32 mouse cellular contexts compared by ENCODE assay signal in the genomic region with DNA sequence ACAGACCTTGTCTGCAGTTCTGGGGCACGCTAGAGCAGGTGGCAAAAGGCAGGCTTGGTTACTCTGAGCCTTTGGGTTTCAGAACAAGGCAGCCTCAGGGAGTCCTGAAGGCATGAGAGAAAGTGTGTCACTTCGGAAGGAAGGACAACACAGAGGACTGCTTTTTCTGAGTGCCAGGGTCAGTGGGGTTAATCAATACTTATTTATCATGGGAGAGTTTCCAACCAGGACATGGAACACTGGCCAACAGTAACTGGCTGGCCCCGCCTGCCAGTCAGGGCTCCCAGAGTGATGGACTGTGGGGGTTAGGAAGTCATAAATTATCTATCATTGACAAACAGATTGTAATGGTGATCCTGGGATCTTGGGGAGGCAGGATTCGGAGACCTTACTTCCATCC.
"Had no signal": no experiment of that assay in that cellular context is flagged by ENCODE, and none has a peak within 500 bp of the region (broad histone marks: within the 10 kb centered on the region; RNA-seq: fewer than 3 reads in every experiment).

No protein-coding gene starts in this region.

- H3K27me3 ChIP-seq: limb, embryonic 12.5 days; limb, embryonic 13.5 days; limb, embryonic 15.5 days; liver, embryonic 13.5 days; liver, embryonic 15.5 days; lung, embryonic 15.5 days; megakaryocyte, embryonic 14.5 days; midbrain, embryonic 12.5 days; midbrain, embryonic 13.5 days; midbrain, embryonic 15.5 days; neural tube, embryonic 12.5 days had no signal

- H3K9ac ChIP-seq: limb, embryonic 12.5 days; limb, embryonic 13.5 days; limb, embryonic 15.5 days; liver, embryonic 13.5 days; liver, embryonic 14.5 days; liver, embryonic 15.5 days; liver, postnatal 0 days; lung, embryonic 14.5 days; lung, embryonic 15.5 days; midbrain, embryonic 12.5 days; midbrain, embryonic 13.5 days; midbrain, embryonic 15.5 days; neural tube, embryonic 12.5 days had no signal

- DNase-seq: left cerebral cortex, postnatal 4 days; liver; liver, embryonic 13.5 days; liver, postnatal 0 days; lung, adult 18-20 months; lung, adult 2 months; lung, embryonic 14.5 days; lung, postnatal 10 days; lung, postnatal 14 days; lung, postnatal 36 days; lung, postnatal 4 days; midbrain, embryonic 14.5 days had no signal

- H3K27ac ChIP-seq: left cerebral cortex, adult 2 months; limb, embryonic 10.5 days; limb, embryonic 12.5 days; limb, embryonic 13.5 days; limb, embryonic 15.5 days; liver, embryonic 13.5 days; liver, embryonic 14.5 days; liver, embryonic 15.5 days; lung, embryonic 15.5 days; macrophage; midbrain, embryonic 12.5 days; midbrain, embryonic 13.5 days; midbrain, embryonic 15.5 days; neural tube, embryonic 12.5 days had no signal

- ATAC-seq: liver, postnatal 0 days; lung, postnatal 0 days; midbrain, embryonic 13.5 days; midbrain, embryonic 15.5 days; midbrain, embryonic 16.5 days had no signal

- H3K4me3 ChIP-seq: left cerebral cortex, adult 2 months; limb, embryonic 10.5 days; limb, embryonic 12.5 days; limb, embryonic 13.5 days; limb, embryonic 15.5 days; liver, embryonic 13.5 days; liver, embryonic 15.5 days; lung, embryonic 15.5 days; megakaryocyte, embryonic 14.5 days; midbrain, embryonic 10.5 days; midbrain, embryonic 12.5 days; midbrain, embryonic 13.5 days; midbrain, embryonic 15.5 days; myocyte; neural tube, embryonic 12.5 days had no signal

- H3K4me2 ChIP-seq: limb, embryonic 12.5 days; limb, embryonic 13.5 days; limb, embryonic 15.5 days; liver, embryonic 11.5 days; liver, embryonic 13.5 days; liver, embryonic 15.5 days; lung, embryonic 14.5 days; lung, embryonic 15.5 days; midbrain, embryonic 11.5 days; midbrain, embryonic 12.5 days; midbrain, embryonic 13.5 days; midbrain, embryonic 15.5 days; neural tube, embryonic 12.5 days had no signal

- H3K4me1 ChIP-seq: liver, embryonic 15.5 days; lung, embryonic 15.5 days; megakaryocyte, embryonic 14.5 days; midbrain, embryonic 12.5 days; midbrain, embryonic 15.5 days had no signal

- H3K36me3 ChIP-seq: limb, embryonic 10.5 days; limb, embryonic 12.5 days; limb, embryonic 13.5 days; limb, embryonic 15.5 days; liver, embryonic 13.5 days; liver, embryonic 15.5 days; lung, embryonic 15.5 days; midbrain, embryonic 10.5 days; midbrain, embryonic 12.5 days; midbrain, embryonic 13.5 days; midbrain, embryonic 15.5 days; neural tube, embryonic 12.5 days had no signal

- H3K9me3 ChIP-seq: limb, embryonic 10.5 days; limb, embryonic 12.5 days; limb, embryonic 15.5 days; liver, embryonic 15.5 days; lung, embryonic 15.5 days; midbrain, embryonic 12.5 days; midbrain, embryonic 13.5 days; midbrain, embryonic 15.5 days; neural tube, embryonic 12.5 days had no signal
